In the genomic region with DNA sequence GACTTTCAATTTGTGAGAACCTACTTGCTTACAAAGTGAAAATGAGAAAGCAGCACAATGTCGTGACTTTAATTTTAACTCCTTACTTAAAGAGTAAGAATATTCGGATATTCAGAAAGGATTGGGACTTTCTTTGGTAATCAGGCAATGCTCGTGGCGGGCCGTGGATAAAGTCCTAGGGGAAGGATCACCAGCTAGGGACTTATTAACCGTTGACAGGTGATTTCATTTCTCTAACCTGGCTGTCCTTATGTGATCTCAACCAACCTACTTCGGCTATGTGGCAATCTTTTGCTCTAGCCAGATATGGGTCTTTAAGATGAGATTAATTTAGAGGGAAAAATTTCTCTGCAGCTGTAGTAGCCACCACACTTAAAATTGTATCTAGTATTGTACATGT, we compare ENCODE assay signal across 8 mouse cellular contexts. TPM values are rescaled to one million over a fixed set of nuclear protein-coding genes. Genes with fewer than 3 reads are reported as not detected.
A peak's percentile ranks its signal among the peaks of the same experiment; 100 is the strongest.
DNase-seq lines count a peak whose midpoint lies in the region; ATAC-seq lines count a peak whose summit lies in the region.

No protein-coding gene starts in this region.

- peaks cover 40% of the 10 kb centered on the region for H3K36me3 ChIP-seq in embryonic facial prominence, embryonic 15.5 days
- H3K36me3 ChIP-seq in midbrain, embryonic 15.5 days (replicated peaks) = peaks cover 28% of the 10 kb centered on the region

- H3K9ac ChIP-seq in embryonic facial prominence, embryonic 15.5 days = no peak overlapping the region
- H3K9ac ChIP-seq in midbrain, embryonic 15.5 days = 0 out of 2 replicates have a peak overlapping the region, but pooled peaks have one; percentile 16

- H3K27me3 ChIP-seq in embryonic facial prominence, embryonic 15.5 days = no peaks in the 10 kb centered on the region
- no peaks in the 10 kb centered on the region for H3K27me3 ChIP-seq in midbrain, embryonic 15.5 days (replicated peaks)

- peak; percentile 40 for DNase-seq in kidney, adult 11 months
- DNase-seq in kidney, postnatal 10 days = no peak
- DNase-seq in kidney, adult 9 months = peak; percentile 70
- no peak for DNase-seq in cerebellum, adult 8-10 months
- no peak for DNase-seq in c-Kit-positive CD71-positive TER-119-positive erythroid progenitor cells, embryonic 14.5 days (ENCODE audit: low spot score)
- no peak for DNase-seq in layer of hippocampus, adult 9-10 months (ENCODE audit: low spot score)

- H3K4me2 ChIP-seq in embryonic facial prominence, embryonic 15.5 days (replicated peaks) = peak overlapping the region; percentile 71
- peak overlapping the region; percentile 72 for H3K4me2 ChIP-seq in midbrain, embryonic 15.5 days

- peak overlapping the region; percentile 82 for H3K4me3 ChIP-seq in embryonic facial prominence, embryonic 15.5 days (replicated peaks)
- H3K4me3 ChIP-seq in midbrain, embryonic 15.5 days = 0 out of 2 replicates have a peak overlapping the region, but pooled peaks have one; percentile 84

- 78% methylated on average over 7 of the region's 7 CpGs for WGBS in embryonic facial prominence, embryonic 15.5 days
- 86% methylated on average over 7 of the region's 7 CpGs for WGBS in midbrain, embryonic 15.5 days

- no peaks in the 10 kb centered on the region for H3K9me3 ChIP-seq in embryonic facial prominence, embryonic 15.5 days (replicated peaks)
- no peaks in the 10 kb centered on the region for H3K9me3 ChIP-seq in midbrain, embryonic 15.5 days

- no peak overlapping the region for H3K27ac ChIP-seq in embryonic facial prominence, embryonic 15.5 days (replicated peaks)
- no peak overlapping the region for H3K27ac ChIP-seq in midbrain, embryonic 15.5 days

- no peak for ATAC-seq in embryonic facial prominence, embryonic 15.5 days (ENCODE audit: insufficient number of reproducible peaks, low FRiP score, low TSS enrichment, low read depth)
- ATAC-seq in midbrain, embryonic 15.5 days (replicated peaks) = no peak

- H3K4me1 ChIP-seq in embryonic facial prominence, embryonic 15.5 days = peaks cover 24% of the 10 kb centered on the region
- peaks cover 61% of the 10 kb centered on the region for H3K4me1 ChIP-seq in midbrain, embryonic 15.5 days

RNA-seq across cellular contexts. Expression of a gene that starts 3.2 kb away (rescaled TPM):
- polyA plus RNA-seq in embryonic facial prominence, embryonic 15.5 days (2015; fragmentation: Nextera tagmentation; extraction: Ambion mirVana) = 365 and 394 TPM in 2 replicates
- 628 and 666 TPM in 2 replicates for polyA plus RNA-seq in midbrain, embryonic 15.5 days (2015; fragmentation: Nextera tagmentation; extraction: Ambion mirVana)

RNA-seq across cellular contexts. Expression of a gene that starts 22.1 kb away (rescaled TPM):
- 31.8 and 34.6 TPM in 2 replicates for polyA plus RNA-seq in embryonic facial prominence, embryonic 15.5 days (2015; fragmentation: Nextera tagmentation; extraction: Ambion mirVana)
- polyA plus RNA-seq in midbrain, embryonic 15.5 days (2015; fragmentation: Nextera tagmentation; extraction: Ambion mirVana) = 48.2 and 50.8 TPM in 2 replicates

RNA-seq across cellular contexts. Expression of a gene that starts 32.6 kb away (rescaled TPM):
- 127 and 135 TPM in 2 replicates for polyA plus RNA-seq in embryonic facial prominence, embryonic 15.5 days (2015; fragmentation: Nextera tagmentation; extraction: Ambion mirVana)
- 118 and 120 TPM in 2 replicates for polyA plus RNA-seq in midbrain, embryonic 15.5 days (2015; fragmentation: Nextera tagmentation; extraction: Ambion mirVana)

Comparison
In these comparisons a context has a peak if more than half of its experiments do, and no peak if none do; other contexts are left out.
1. DNase-seq: peak in kidney, adult 11 months (single experiment) and kidney, adult 9 months (single experiment); none in kidney, postnatal 10 days (single experiment), cerebellum, adult 8-10 months (single experiment), c-Kit-positive CD71-positive TER-119-positive erythroid progenitor cells, embryonic 14.5 days (single experiment) and layer of hippocampus, adult 9-10 months (single experiment).